Mouse (Mus musculus) urinary bladder, postnatal 36 days (tissue): Measurements from ENCODE around the gene Akr1c14.
"Not testable (repeated sequence)": the region's sequence is repeated elsewhere in the genome, so short reads cannot be mapped to it uniquely, and the experiment has no call there.

Source experiments
- DNase-seq, 2 experiments: peaks; one replicate each; pipeline ENCODE4 v3.0.0; 2022; ENCODE audit warnings: low spot score in 2 of 2, mixed read lengths in 1 of 2

Akr1c14 gene

DNA sequence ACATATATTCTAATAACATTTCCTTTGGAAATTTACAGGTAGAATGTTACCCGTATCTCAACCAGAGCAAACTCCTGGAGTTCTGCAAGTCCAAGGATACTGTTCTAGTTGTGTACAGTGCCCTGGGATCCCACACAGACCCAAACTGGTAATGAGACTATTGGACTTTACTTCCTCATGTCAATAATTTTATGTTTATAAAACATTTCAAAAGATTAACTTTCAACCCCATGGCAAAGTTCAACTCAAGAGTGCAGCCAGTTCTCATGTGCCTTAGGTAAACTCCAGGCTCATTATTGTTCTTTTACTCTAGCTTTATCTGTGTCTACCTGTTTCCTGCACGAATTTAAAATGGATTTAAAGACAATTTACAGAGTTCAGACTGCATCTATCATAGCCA lies at the start of gene Akr1c14:
Gene Akr1c14, plus strand, starts transcription at position 293 of the 400 bp plus-strand sequence.
- DNase-seq = no peak

DNA sequence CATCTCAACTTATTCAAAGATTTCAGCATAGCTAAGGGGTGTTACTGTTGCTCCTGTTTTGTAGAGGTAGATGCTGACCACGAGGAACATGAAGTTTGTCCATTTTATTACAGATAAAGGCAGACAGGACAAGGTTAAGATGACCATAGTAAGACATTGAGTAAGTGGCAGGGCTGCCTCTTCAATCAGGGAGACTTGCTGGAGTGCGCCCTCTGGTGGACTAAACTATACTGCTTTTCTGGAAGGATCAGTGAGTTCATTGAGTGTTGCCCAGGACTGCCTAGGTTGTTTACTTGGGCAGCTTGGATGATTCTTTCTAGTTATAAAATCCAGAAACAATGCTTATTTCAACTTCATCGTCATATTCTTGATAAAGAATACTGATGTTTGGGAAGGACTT lies 47.1 kb upstream of the Akr1c14 start:
- DNase-seq = peak; percentile 58 to 63

DNA sequence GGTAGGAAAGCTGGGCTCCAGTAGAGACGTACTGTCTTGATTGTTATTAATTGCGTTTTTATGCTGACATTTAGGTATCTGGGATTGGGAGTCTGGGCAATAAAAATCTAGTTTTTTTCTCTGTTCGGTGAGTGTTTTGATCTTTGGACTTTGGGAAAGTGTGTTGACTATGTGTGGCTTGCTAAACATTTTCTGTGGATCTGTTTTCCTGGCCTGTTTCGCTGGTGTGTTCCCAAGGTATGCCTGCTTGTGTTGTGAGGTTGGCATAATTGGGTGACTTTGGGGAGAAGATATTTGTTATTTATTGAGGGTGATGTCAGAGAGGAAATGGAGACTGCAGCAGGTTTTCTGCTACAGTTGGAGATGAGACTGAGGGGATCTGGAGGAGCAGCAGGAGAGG lies 38.0 kb upstream of the Akr1c14 start:
- DNase-seq = no peak

DNA sequence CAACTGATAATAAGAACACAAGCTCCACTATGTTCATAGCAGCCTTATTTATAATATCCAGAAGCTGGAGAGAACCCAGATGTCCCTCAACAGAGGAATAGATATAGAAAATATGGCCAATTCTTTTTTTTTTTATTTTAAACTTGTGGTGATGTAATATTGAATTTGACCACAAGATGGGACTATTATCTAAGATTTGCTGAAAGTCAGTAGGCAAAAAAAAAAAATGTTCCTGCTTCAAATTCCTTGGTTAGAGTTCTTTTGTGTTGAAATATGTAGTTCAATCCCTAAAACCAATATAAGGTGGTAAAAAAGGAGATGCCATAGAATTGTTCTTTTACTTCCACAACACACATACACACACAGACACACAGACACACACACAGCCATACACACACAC lies 35.0 kb upstream of the Akr1c14 start:
- no peak for DNase-seq

DNA sequence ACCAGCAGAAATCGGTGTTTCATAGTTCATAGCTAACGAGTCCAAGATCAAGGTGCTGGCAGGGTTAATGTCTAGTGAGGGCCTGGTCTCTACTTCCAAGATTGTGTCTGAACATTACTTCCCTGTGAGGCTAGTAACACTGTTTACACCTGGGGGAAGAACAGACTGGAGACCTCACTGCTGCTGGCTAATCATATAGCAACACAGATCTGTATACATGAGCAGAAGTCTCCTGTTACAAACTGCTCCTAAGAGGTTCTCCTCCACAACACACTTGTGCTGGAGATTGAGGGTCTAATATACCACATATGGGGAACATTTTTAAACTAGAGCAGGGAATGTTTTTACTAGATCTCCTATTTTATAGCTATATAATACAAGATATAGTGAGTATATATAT lies 18.9 kb upstream of the Akr1c14 start:
- DNase-seq = no peak

DNA sequence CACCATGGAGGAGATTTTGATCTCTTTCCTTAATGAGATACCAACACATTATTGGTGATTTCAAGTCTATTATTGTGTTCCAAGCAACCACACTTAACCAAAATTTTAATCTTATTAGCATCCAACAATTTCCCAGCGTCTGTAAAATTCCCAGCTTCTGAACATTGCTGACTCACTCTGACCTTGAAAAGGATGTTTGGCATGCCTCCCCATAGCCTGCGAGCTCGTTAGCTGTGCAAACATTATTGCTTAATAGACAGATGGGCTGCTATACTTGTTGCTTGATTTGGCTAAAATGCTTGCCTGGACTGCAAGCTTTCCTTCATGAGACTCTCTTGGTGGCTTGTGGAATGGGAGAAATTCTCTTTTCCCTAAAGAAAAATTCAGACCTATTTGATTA lies 16.3 kb upstream of the Akr1c14 start:
- DNase-seq = peak; percentile 2 to 14

DNA sequence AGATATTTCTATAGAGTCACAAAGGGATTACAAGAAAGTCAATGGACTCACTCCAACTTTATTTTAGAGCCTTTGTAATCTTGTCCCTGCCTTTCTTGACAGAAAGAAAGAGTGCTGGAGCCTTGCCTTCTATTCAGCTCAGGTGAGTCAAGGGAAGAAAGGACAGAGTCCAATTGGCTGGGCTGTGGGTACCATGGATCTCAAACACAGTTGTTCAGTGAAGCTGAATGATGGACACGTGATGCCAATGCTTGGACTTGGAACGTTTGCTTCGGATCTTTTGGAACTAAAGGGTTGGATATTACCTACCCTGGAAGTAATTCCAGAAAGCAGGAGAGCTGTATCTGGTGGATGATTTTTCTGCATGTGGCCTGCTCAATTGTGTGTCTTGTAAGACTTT lies 13.8 kb upstream of the Akr1c14 start:
- DNase-seq = no peak

DNA sequence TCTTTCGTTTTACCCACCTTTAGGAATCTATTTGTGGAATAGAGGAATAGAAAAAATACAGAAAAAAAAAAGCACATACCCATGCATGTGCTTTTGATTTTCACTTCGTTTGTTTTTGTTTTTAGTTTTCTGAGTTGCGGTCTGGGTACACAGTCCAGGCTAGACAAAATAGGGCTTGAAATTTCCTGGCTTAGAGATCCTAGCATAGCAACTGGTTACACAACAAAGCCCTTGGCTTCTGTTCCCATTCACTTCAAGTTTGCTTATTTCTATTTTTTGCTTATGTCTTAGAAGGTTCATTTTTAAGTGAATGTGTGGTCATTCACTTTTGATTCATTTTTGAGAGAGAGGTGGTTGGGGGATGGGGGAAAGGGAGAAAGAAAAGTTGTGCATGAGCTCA lies 2.7 kb upstream of the Akr1c14 start:
- no peak for DNase-seq

DNA sequence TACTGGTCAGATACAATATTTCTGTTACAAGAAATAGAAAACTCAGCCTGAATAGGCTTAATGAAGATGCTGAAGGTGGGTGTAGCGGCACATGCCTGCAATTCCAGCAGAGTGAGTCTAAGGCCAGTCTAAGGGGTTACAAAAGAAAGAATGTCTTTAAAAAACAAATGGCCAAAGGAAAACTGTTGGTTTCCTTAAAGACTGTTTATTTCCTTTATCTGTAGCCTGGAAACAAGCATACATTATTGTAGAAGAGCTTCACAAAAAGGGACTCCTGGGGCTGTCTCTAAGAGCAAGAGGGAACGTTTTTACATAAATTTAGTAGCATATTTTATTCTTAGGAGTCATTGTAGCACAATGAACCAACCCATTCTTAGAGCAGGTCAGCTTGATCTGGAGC lies 2.0 kb upstream of the Akr1c14 start:
- no peak for DNase-seq

DNA sequence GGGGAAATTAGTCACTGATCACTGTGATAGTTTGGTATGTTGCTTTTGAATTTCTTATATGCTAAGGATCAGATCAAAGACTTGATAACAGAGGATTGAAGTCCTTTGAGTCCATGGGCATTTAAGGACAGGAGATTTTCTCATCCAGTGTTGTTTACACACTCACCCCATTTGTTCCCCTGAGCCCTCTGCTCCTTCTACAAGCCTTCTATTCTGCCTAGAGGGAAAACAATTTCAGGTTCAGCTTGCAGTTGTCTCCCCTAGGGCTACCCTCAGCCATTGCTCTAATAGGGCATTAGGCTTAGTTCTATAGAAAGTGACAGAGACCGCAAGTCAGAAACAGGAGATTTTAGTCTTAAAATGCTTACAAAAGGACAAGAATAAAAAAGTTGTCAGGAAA lies 585 bp upstream of the Akr1c14 start:
- DNase-seq = no peak

DNA sequence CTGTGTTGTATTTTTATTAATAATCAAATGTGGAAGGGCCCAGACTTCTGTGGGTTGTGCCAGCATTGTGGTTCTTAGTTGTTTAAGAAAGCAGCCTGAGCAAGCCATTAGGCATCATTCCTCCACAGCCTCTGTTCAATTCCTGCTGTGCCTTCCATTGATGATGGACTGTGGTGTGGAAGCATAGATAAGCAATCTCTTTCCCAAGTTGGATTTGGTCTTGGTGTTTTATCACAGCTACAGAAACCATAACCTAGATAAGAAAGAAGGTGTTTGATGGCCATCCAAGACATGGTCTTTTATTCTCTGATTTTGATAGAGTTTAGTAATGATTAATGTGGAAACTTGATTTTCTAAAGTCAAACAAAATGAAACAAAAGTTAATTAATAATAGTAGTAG lies 844 bp downstream of the Akr1c14 start:
- no peak for DNase-seq

DNA sequence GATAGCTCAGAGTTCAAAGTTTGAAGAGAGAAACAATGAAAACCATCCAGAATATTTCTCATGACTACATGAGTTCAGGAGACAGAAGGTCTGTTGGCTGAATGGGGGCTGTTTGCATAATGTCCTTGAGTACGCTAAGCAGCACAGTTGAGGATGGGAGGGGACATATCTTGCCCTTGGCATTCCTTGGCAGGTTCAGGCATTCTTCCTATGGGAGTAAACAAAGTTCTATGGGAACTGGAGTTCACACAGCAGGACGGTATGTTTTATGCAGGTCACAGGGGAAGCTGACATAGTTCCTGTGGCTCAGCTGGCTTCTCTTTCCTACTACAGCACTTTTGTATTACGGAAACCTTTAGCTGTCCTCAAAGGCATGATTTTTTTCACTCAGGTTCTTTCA lies 6.6 kb downstream of the Akr1c14 start:
- no peak for DNase-seq

DNA sequence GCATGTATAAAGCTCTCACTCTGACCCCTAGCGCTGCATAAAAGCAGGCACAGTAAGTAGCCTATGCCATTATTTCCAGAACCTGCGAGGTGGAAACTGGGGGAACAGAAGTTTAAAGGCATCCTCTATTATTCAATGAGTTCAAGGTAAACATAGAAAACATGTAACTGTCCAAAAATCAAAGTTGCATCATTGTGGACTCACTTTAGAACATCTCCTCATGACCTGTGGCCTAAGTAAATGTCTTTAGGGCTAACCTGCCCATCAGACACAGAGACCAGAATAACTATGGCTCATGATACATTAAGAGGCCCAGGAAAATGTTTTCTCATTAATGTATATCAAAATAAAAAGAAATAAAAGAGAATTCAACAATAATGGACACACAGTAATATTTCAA lies 7.4 kb downstream of the Akr1c14 start:
- DNase-seq = no peak

DNA sequence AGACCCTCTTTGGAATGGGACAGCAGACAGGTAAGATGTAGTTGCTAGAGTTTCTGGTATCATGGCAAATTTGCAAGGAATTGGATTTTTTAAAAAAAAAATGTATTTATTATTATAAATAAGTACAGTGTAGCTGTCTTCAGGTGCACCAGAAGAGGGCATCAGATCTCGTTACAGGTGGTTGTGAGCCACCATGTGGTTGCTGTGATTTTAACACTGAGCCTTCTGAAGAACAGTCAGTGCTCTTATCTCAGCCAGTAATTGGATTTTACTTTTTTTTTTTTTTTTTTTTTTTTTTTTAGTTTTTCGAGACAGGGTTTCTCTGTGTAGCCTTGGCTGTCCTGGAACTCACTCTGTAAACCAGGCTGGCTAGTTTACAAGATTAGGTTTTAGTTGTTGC lies 9.4 kb downstream of the Akr1c14 start:
- DNase-seq = not testable (repeated sequence)

DNA sequence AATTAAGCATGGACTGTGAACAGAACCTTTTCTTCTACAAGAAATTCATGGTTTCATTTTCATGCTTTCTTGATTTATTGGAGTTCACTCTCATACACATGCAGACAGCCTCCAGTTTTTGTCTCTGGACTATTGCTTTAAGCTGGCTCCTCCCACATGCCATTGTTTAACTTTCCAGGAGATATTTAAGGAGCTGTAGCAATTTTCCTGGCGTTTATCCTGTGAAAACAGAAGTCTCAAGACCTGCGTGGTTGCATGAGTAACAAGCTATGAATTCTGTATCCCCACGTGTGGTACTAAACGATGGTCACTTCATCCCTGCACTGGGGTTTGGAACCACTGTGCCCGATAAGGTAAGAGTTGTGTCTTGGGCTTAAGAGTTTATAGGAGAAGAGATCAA lies 10.6 kb downstream of the Akr1c14 start:
- no peak for DNase-seq

DNA sequence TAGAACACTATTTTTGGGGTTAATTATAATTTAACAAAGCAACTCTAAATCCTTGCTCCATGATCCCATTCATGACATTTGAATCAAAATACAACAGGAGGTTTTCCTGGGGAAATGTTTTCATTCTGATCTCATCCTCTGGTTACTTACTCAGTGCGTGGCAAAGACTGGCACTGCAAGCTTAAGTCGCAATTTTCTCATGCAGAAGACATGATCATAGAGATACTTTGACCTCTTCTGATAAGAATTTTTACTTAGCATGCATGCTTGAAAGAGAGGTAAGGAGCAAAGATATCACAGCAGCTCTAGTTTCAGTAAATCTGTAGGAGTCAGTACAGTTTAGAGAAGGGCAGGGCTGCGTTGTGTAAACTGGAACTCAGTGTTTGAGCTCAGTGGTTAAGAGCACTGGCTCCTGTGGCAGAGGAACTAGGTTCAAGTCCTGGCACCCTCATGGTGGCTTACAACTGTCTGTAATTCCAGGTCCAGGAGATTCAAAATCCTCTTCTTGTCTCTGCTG lies 11.5 kb downstream of the Akr1c14 start:
- DNase-seq = no peak

DNA sequence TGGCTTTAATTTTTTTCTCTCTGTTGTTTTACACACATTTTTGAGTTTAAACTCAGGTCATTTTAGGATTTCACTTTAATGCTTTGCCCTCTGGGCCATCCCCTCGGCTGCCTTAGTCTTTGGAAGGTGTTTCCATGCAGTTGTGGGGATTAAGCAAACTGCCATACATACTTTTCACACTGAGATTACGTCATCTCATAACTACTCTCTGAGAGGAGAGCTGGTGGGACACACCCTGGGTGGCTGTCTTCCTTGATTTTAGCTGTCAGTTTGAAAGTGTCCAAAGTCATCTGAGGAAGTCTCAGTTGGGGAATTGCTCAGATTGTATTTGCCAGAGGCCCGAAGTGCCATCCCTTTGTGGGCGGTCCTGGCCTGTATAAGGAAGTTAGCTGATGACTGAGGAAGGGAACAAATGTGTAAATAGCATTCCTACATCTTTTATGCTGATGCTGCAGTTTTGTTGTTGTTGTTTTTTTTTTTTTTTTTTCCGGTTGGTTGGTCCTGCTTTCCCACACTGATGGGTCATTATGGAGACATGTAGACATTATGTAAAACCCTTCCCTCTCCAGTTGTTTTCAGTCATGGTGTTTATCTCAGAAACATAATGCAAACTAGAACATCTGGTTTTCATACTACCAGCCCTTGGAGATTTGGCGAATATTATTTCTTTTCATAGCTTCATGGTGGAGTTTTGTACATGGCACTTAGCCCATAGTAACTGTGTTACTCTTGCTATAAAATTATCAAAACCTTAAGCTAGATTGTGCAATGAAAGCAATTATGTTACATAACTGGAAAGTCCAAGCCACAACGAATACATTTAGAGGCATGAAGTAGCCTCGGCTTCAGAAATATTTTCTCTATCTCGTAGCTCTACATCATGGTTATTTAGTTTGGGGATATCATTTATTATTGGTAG lies 28.0 kb downstream of the Akr1c14 start:
- DNase-seq = no peak

DNA sequence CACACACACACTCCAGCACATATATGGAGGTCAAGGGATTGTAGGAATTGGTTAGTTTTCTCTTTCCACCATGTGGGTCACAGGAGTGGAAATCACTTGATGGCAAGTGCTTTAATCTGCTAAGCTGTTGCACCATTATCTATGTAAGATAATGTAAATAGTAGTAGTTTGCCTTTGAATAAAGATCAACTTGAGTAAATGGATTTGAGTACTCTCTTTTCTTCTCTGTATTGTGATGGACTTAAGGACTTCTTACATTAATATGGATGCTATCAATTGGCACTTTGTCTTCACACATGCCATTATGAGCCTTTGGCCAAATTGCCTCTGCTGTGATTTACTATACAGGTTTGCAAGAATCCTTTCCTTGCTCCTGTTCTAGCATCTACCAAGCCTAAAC lies 31.1 kb downstream of the Akr1c14 start:
- DNase-seq = no peak

DNA sequence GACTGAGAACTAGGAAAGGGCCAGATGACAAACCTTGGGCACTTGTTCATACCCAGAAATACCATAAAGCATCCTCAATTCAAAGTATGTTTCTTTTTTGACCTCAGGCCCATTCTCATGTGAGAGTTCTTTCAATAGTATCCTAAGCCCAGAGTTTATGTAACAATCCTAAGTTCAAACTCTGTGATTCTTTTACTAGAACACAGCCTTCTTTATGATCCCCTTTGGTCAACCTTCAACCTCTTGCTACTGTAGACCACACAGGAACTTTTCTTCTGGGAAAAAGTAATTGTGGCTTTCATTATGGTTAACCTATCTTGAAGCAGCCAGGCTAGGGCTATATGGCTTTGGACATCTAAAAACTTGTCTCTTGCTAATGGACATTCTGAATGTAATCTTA lies 52.9 kb downstream of the Akr1c14 start:
- DNase-seq = no peak

DNA sequence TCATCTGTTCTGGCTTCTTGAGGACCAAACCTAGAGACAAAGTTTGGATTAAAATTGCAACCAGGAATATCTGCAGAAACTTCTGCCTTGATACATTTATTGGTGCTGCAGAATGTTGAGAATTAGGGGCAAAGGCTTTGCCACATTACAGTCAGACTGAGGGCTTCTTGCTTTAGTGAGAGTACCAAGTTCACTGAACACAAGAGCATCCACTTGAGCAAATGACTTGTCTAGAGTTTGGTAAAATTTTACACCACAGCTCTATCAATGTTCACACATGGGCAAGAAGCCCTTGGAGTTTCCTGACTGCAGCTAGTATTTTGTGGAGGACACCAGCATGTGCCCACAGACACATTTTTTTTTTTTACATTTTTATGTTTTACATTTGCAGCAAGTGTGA lies 53.9 kb downstream of the Akr1c14 start:
- DNase-seq = no peak

DNA sequence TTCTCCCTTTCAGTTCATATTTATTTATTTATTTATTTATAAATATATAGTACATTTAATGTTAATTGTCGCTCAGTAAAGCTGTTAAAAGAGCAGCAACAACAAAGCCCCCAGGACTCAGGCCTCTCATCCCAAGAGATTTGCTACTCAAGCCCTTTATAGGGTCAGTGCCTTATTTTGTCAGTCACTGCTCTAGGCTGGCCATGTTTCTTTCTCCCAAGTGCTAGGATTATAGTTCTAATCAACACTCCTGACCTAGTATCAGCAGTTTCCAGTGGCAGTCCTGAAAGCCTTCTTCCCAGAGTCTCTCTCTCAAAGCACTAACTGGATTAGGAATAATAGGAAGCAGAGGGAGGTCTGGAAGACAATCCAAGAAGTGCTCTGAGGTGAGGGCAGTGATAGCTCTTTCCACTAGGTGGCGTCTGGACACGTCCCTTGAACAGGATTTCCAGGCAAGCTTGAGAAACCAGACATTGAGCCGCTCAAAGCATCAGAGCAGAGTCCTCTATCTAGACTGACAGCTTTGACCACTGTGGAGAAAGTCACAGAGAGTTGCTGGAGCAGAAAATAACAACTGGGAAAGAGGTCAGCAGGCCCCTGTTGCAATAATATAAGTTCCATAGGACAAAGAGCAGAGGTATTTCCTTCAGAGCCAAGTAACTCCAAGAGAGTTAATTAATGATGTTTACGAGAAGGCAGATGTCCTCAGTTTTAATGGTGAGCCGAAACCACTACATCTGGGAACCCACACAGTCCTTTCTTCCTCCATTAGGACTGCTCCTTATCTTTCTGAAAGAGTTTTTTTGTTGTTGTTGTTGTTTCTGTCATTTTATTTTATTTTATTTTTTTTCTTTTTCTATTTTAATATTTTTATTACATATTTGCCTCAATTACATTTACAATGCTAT lies 61.7 kb downstream of the Akr1c14 start:
- DNase-seq = peak; percentile 44 to 59

DNA sequence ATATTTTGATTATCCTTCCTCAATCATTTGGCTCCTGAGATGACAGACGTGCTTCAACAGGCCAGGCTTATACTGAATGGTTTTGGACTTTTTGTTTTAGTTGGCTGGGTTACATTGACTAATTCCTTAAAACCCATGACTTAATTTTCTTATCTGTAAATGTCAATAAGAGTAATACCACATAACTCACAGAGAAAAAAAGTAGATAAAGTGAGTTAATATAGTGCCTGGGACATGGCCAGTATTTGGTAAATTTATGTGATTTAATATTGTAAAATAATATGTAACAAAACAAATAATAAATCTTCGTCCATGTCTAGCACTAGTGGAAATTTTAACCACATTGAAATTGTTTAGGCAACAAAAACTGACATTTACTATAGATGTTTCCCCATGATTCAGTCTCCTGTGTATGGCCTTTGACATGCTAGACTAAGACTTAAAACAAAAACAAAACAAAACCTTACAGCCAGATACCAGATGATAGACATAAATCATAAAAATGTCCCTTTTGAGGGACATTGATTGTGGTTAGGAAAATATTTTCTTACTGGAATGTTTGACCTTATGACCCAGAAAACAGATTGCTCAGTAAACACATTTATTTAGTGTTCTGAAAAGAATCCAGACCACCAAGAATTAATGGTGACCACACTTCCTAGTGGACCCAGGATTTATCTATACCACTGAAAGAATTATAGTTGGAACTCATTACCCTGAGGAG lies 70.5 kb downstream of the Akr1c14 start:
- no peak for DNase-seq
